Mouse (Mus musculus): Measurements from ENCODE around the gene Zfp799. TPM values are rescaled to one million over a fixed set of nuclear protein-coding genes. Genes with fewer than 3 reads are reported as not detected.
"Not testable (repeated sequence)": the region's sequence is repeated elsewhere in the genome, so short reads cannot be mapped to it uniquely, and the experiment has no call there.

The Zfp799 gene
- polyA plus RNA-seq (2015; fragmentation: Nextera tagmentation; extraction: Ambion mirVana): 15.9 and 17.3 TPM in 2 replicates

- peak; percentile 99 for ATAC-seq (replicated peaks; ENCODE audit: low FRiP score)
- peak within 1 kb of the TSS; percentile 90 for H3K9ac ChIP-seq
- H3K4me3 ChIP-seq (replicated peaks): peak within 1 kb of the TSS; percentile 73
- H3K9me3 ChIP-seq (replicated peaks): no peaks in the 10 kb centered on the region
- no peaks in the 10 kb centered on the region for H3K27me3 ChIP-seq
- 1% methylated on average over 35 of the region's 35 CpGs for WGBS
- H3K4me2 ChIP-seq: peak within 1 kb of the TSS; percentile 64
- peaks cover 12% of the 10 kb centered on the region for H3K4me1 ChIP-seq
- H3K36me3 ChIP-seq: peaks cover 23% of the 10 kb centered on the region
- peak within 1 kb of the TSS; percentile 74 for H3K27ac ChIP-seq
These were observed at the start of gene Zfp799 for GRCm38 (mm10) chr17:32829540-32830417. Zfp799 (minus strand) TSS chr17:32830261.

GRCm38 (mm10) chr17:32878773-32879172 lies 48.7 kb upstream of the Zfp799 start:
- H3K27me3 ChIP-seq: no peaks in the 10 kb centered on the region
- H3K9me3 ChIP-seq (replicated peaks): no peaks in the 10 kb centered on the region
- no peak overlapping the region for H3K4me3 ChIP-seq (replicated peaks)
- H3K4me1 ChIP-seq: peaks cover 11% of the 10 kb centered on the region; the same call in 1 of the 2 replicates
- no peak overlapping the region for H3K4me2 ChIP-seq
- H3K36me3 ChIP-seq: peaks cover 42% of the 10 kb centered on the region
- ATAC-seq (replicated peaks; ENCODE audit: low FRiP score): no peak
- H3K9ac ChIP-seq: no peak overlapping the region
- no peak overlapping the region for H3K27ac ChIP-seq
- WGBS: 95% methylated on average over 11 of the region's 11 CpGs

- WGBS: 6% methylated on average over 22 of the region's 22 CpGs
- Histone ChIP-seq H3K27ac (peak overlapping the region; percentile 34; the same call in 1 of the 2 replicates), H3K4me3 (replicated peaks) (peak overlapping the region; percentile 25), H3K4me1 (peaks cover 11% of the 10 kb centered on the region; the same call in 1 of the 2 replicates), H3K27me3 (no peaks in the 10 kb centered on the region), H3K9ac (0 out of 2 replicates have a peak overlapping the region, but pooled peaks have one; percentile 23), H3K36me3 (peaks cover 30% of the 10 kb centered on the region), H3K9me3 (replicated peaks) (no peaks in the 10 kb centered on the region), H3K4me2 (peak overlapping the region; percentile 55)
- ATAC-seq (replicated peaks; ENCODE audit: low FRiP score): no peak; the same call in 1 of the 2 replicates
These were observed 47.6 kb upstream of the Zfp799 start for GRCm38 (mm10) chr17:32877471-32878171.

- no peak overlapping the region for H3K9ac ChIP-seq
- 0 out of 2 replicates have a peak, but pooled peaks cover 3% of the 10 kb centered on the region for H3K9me3 ChIP-seq (replicated peaks)
- ATAC-seq (replicated peaks; ENCODE audit: low FRiP score): no peak
- no peak overlapping the region for H3K4me3 ChIP-seq (replicated peaks)
- no peak overlapping the region for H3K4me2 ChIP-seq
- H3K36me3 ChIP-seq: no peaks in the 10 kb centered on the region
- H3K4me1 ChIP-seq: peaks cover 8% of the 10 kb centered on the region; the same call in 1 of the 2 replicates
- H3K27me3 ChIP-seq: no peaks in the 10 kb centered on the region
- 62% methylated on average over 5 of the region's 5 CpGs for WGBS
- no peak overlapping the region for H3K27ac ChIP-seq
These were observed 42.6 kb upstream of the Zfp799 start for GRCm38 (mm10) chr17:32872696-32873095.

GRCm38 (mm10) chr17:32872091-32872490 lies 42.0 kb upstream of the Zfp799 start:
- H3K4me1 ChIP-seq: peaks cover 2% of the 10 kb centered on the region; the same call in 1 of the 2 replicates
- H3K27me3 ChIP-seq: no peaks in the 10 kb centered on the region
- ATAC-seq (replicated peaks; ENCODE audit: low FRiP score): no peak
- no peak overlapping the region for H3K4me2 ChIP-seq
- 0 out of 2 replicates have a peak, but pooled peaks cover 3% of the 10 kb centered on the region for H3K9me3 ChIP-seq (replicated peaks)
- H3K36me3 ChIP-seq: no peaks in the 10 kb centered on the region
- H3K27ac ChIP-seq: no peak overlapping the region
- H3K4me3 ChIP-seq (replicated peaks): no peak overlapping the region
- WGBS: 83% methylated on average over 4 of the region's 4 CpGs
- H3K9ac ChIP-seq: no peak overlapping the region

- Histone ChIP-seq H3K4me2 (no peak overlapping the region), H3K4me3 (replicated peaks) (no peak overlapping the region), H3K4me1 (no peaks in the 10 kb centered on the region), H3K9me3 (replicated peaks) (0 out of 2 replicates have a peak, but pooled peaks cover 3% of the 10 kb centered on the region), H3K27ac (no peak overlapping the region), H3K36me3 (no peaks in the 10 kb centered on the region), H3K9ac (no peak overlapping the region), H3K27me3 (no peaks in the 10 kb centered on the region)
- no peak for ATAC-seq (replicated peaks; ENCODE audit: low FRiP score)
- 94% methylated on average over 1 of the region's 1 CpGs for WGBS
These were observed 41.4 kb upstream of the Zfp799 start for GRCm38 (mm10) chr17:32871483-32871882.

- ATAC-seq (replicated peaks; ENCODE audit: low FRiP score); H3K4me2 ChIP-seq; H3K4me3 ChIP-seq (replicated peaks); H3K9me3 ChIP-seq (replicated peaks); H3K36me3 ChIP-seq; H3K27ac ChIP-seq; H3K27me3 ChIP-seq; H3K4me1 ChIP-seq; H3K9ac ChIP-seq: not testable (repeated sequence)
- 61% methylated on average over 4 of the region's 7 CpGs for WGBS
These were observed 37.2 kb upstream of the Zfp799 start for GRCm38 (mm10) chr17:32867266-32867665.

GRCm38 (mm10) chr17:32856713-32857112 lies 26.7 kb upstream of the Zfp799 start:
- H3K9ac ChIP-seq; H3K4me1 ChIP-seq; ATAC-seq (replicated peaks; ENCODE audit: low FRiP score); H3K27ac ChIP-seq; H3K36me3 ChIP-seq; H3K4me3 ChIP-seq (replicated peaks); H3K27me3 ChIP-seq; H3K9me3 ChIP-seq (replicated peaks); H3K4me2 ChIP-seq: not testable (repeated sequence)
- 75% methylated on average over 4 of the region's 6 CpGs for WGBS

- H3K27me3 ChIP-seq: no peaks in the 10 kb centered on the region
- H3K9me3 ChIP-seq (replicated peaks): no peaks in the 10 kb centered on the region
- no peak overlapping the region for H3K27ac ChIP-seq
- WGBS: 63% methylated on average over 7 of the region's 7 CpGs
- no peaks in the 10 kb centered on the region for H3K4me1 ChIP-seq
- no peak overlapping the region for H3K4me2 ChIP-seq
- H3K36me3 ChIP-seq: no peaks in the 10 kb centered on the region
- no peak for ATAC-seq (replicated peaks; ENCODE audit: low FRiP score)
- no peak overlapping the region for H3K9ac ChIP-seq
- H3K4me3 ChIP-seq (replicated peaks): no peak overlapping the region
These were observed 21.5 kb upstream of the Zfp799 start for GRCm38 (mm10) chr17:32851581-32851980.

GRCm38 (mm10) chr17:32841388-32841787 lies 11.3 kb upstream of the Zfp799 start:
- no peak overlapping the region for H3K4me3 ChIP-seq (replicated peaks)
- H3K27me3 ChIP-seq: no peaks in the 10 kb centered on the region
- H3K36me3 ChIP-seq: no peaks in the 10 kb centered on the region
- H3K4me1 ChIP-seq: peaks cover 6% of the 10 kb centered on the region
- no peak overlapping the region for H3K9ac ChIP-seq
- no peak overlapping the region for H3K27ac ChIP-seq
- no peak for ATAC-seq (replicated peaks; ENCODE audit: low FRiP score)
- no peak overlapping the region for H3K4me2 ChIP-seq
- WGBS: 87% methylated on average over 2 of the region's 2 CpGs
- 0 out of 2 replicates have a peak, but pooled peaks cover 4% of the 10 kb centered on the region for H3K9me3 ChIP-seq (replicated peaks)

GRCm38 (mm10) chr17:32839083-32839802 lies 9.2 kb upstream of the Zfp799 start:
- Histone ChIP-seq H3K9ac (no peak overlapping the region), H3K27ac (no peak overlapping the region), H3K4me2 (peak overlapping the region; percentile 22)

More at GRCm38 (mm10) chr17:32839083-32839802, 9.2 kb upstream of the Zfp799 start:
- no peak overlapping the region for H3K4me3 ChIP-seq (replicated peaks)
- no peaks in the 10 kb centered on the region for H3K27me3 ChIP-seq
- WGBS: 28% methylated on average over 15 of the region's 15 CpGs
- ATAC-seq (replicated peaks; ENCODE audit: low FRiP score): peak; percentile 84
- H3K9me3 ChIP-seq (replicated peaks): 0 out of 2 replicates have a peak, but pooled peaks cover 4% of the 10 kb centered on the region
- no peaks in the 10 kb centered on the region for H3K36me3 ChIP-seq
- H3K4me1 ChIP-seq: peaks cover 6% of the 10 kb centered on the region

Data from kidney, embryonic 15.5 days (tissue).